13 mouse cellular contexts compared by ENCODE assay signal in the genomic region with DNA sequence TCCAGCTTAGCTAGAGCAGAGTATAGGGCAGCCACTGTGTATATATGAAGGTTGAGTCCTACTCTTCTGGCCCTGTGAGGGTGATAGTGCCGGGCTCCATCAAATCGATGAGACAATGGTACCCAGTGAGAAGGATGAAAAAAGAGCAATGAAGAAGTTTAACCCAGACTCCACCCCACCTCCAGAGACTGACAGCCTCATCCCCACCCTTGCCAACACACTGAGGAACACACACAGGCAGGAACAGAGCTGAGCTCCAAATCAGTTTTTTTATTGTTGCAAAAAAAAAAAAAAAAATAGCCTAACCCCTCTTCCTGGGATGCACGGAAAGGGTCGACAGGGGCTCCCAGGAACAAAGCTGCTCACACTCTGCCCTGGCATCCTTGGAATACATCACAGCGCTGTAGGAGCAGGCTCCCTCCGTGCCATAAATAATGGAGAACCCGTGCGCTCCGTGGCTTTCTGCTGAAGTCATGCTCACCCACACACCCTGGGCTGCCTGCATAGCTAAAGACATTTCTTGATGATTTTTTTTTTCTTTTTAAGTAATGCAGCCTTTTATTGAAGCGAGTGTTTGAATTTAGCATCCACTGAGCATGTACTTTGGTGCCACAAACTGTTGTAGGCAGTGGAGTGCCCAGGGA.
A peak's percentile ranks its signal among the peaks of the same experiment; 100 is the strongest.
DNase-seq lines count a peak whose midpoint lies in the region.
"Had no signal": no experiment of that assay in that cellular context is flagged by ENCODE, and none has a peak within 500 bp of the region (broad histone marks: within the 10 kb centered on the region; RNA-seq: fewer than 3 reads in every experiment).

No protein-coding gene starts in this region.

- intact Hi-C loops in left cerebral cortex, postnatal 10 days (cut with DNase I) = loop anchor here (5.0 kb wide), 1 partner anchor 45 kb away; no protein-coding TSS in a partner anchor
- intact Hi-C loops in left cerebral cortex, postnatal 25 days (cut with DNase I) = loop anchor here (5.0 kb wide), 1 partner anchor 55 kb away; no protein-coding TSS in a partner anchor

- DNase-seq in embryo, embryonic 11 days = peak; percentile 14
- no peak for DNase-seq in embryo, embryonic 9.5 days (ENCODE audit: extremely low spot score)
- DNase-seq in left cerebral cortex, adult 11 months (ENCODE audit: low spot score) = peak; percentile 58
- DNase-seq in left cerebral cortex, postnatal 10 days (ENCODE audit: extremely low spot score in 1 of 2, low spot score in 2 of 2) = no peak
- DNase-seq in left cerebral cortex, postnatal 25 days (ENCODE audit: low spot score in 2 of 2) = peak; percentile 63 to 90
- DNase-seq in right cerebral cortex, postnatal 10 days (ENCODE audit: low spot score in 2 of 2) = peak; percentile 76 to 80
- DNase-seq in spleen, postnatal 36 days (ENCODE audit: low spot score in 2 of 2) = no peak
- no peak for DNase-seq in kidney, postnatal 4 days
- DNase-seq: cerebellum, adult 9-11 months; gastrocnemius, postnatal 14 days; kidney, postnatal 14 days; lung, embryonic 14.5 days; thymus, postnatal 14 days had no signal

Comparison
In these comparisons a context has a peak if more than half of its experiments do, and no peak if none do; other contexts are left out.
1. DNase-seq: peak in embryo, embryonic 11 days (single experiment), left cerebral cortex, adult 11 months (single experiment), left cerebral cortex, postnatal 25 days (2 of 2) and right cerebral cortex, postnatal 10 days (2 of 2); none in embryo, embryonic 9.5 days (single experiment), left cerebral cortex, postnatal 10 days (0 of 2), spleen, postnatal 36 days (0 of 2) and kidney, postnatal 4 days (0 of 2).